Mouse (Mus musculus) ES-E14 (cell line): Measurements from ENCODE around the gene Cd33.

Source experiments
- CHD2 ChIP-seq: IDR thresholded peaks from 2 replicates; pipeline ENCODE4 v1.6.1; 2014; ENCODE audit warnings: mild to moderate bottlenecking, low read depth, low read length, inconsistent platforms
- HCFC1 ChIP-seq: IDR thresholded peaks from 2 replicates; pipeline ENCODE4 v1.6.1; 2012; ENCODE audit warnings: low read length, inconsistent platforms, borderline replicate concordance; ENCODE audit not compliant: insufficient read depth
- MAFK ChIP-seq: IDR thresholded peaks from 2 replicates; pipeline ENCODE4 v1.6.1; 2014; ENCODE audit warnings: mild to moderate bottlenecking, low read depth, low read length, inconsistent platforms; ENCODE audit not compliant: insufficient read depth
- ZC3H11A ChIP-seq: IDR thresholded peaks from 2 replicates; pipeline ENCODE4 v1.6.1; 2012; ENCODE audit warnings: low read depth, mild to moderate bottlenecking, inconsistent platforms, low read length, borderline replicate concordance
- ZNF384 ChIP-seq: IDR thresholded peaks from 2 replicates; pipeline ENCODE4 v1.6.1; 2012; ENCODE audit warnings: low read depth, low read length, inconsistent platforms

GRCm38 (mm10) chr7:43490861-43491260 is 53.4 kb downstream of the Cd33 start:
- TF ChIP-seq HCFC1 (no peak), MAFK (no peak), CHD2 (no peak), ZNF384 (no peak), ZC3H11A (no peak)
